Mouse (Mus musculus): ENCODE measurements around the gene Efs. TPM values are rescaled to one million over a fixed set of nuclear protein-coding genes. Genes with fewer than 3 reads are reported as not detected.
A peak's percentile ranks its signal among the peaks of the same experiment; 100 is the strongest.

The Efs gene
- polyA plus RNA-seq, 2 experiments: 58.9 to 117 TPM

DNA sequence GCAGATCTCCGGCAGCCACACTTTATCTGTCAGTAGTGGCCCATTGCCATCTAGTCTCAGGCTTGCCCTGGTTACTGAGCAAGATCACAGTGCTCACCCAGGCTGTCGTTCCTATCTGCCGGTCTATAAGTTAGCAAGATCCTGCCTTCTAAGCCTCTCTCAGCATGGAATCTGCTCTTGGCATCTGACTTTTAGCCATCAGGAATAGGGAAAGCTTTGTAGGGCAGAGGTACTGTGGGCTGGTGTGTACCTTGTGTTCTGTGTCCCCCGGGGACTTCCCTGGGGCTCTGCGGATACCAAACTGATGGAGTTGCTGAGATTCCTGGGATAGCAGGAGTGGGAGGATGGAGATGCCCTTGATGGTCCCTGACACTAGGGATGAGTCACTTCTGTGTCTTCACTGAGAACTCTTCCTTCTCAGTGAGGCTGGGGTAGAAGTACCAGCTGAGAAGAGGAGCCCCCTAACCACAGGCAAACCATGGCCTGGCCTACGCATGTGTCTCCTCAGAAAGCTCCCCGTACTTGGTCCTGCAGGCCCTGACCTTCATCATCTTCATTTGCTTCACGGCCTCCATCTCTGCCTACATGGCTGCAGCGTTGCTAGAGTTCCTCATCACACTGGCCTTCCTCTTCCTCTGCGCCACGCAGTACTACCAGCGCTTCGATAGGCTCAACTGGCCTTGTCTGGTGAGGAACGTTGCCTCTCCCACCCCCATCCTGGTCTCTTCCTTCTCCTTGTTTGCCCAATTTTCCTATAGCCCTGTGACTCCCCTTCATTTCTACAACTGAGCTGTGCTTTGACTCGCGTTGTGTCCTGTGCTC lies 11.6 kb upstream of the Efs start:
- H3K4me3 ChIP-seq (replicated peaks; ENCODE audit: low read length): no peak overlapping the region
- no peak for TF ChIP-seq POLR2A (IDR thresholded peaks at IDR 0.05; ENCODE audit: borderline replicate concordance, extremely low read depth, insufficient read depth, insufficient read length)
- H3K4me1 ChIP-seq (ENCODE audit: control insufficient read depth, insufficient read depth, low read length): peaks cover 20% of the 10 kb centered on the region
- H3K36me3 ChIP-seq (ENCODE audit: control insufficient read depth, insufficient read depth, low read length): no peaks in the 10 kb centered on the region
- H3K9ac ChIP-seq (ENCODE audit: low read depth, low read length, severe bottlenecking): no peak overlapping the region
- ATAC-seq (ENCODE audit: low FRiP score, low read depth) (no peak), DNase-seq (ENCODE audit: low spot score) (no peak)
- WGBS: 87% methylated on average over 16 of the region's 16 CpGs
- no peak overlapping the region for H3K27ac ChIP-seq (replicated peaks; ENCODE audit: low read depth, low read length)
- H3K4me2 ChIP-seq (replicated peaks; ENCODE audit: low read depth, low read length, severe bottlenecking): peak overlapping the region; percentile 22; the same call in 1 of the 2 replicates
- H3K27me3 ChIP-seq (ENCODE audit: control insufficient read depth, insufficient read depth, low read length): no peaks in the 10 kb centered on the region
- no peaks in the 10 kb centered on the region for H3K9me3 ChIP-seq (ENCODE audit: control insufficient read depth, low read length)

DNA sequence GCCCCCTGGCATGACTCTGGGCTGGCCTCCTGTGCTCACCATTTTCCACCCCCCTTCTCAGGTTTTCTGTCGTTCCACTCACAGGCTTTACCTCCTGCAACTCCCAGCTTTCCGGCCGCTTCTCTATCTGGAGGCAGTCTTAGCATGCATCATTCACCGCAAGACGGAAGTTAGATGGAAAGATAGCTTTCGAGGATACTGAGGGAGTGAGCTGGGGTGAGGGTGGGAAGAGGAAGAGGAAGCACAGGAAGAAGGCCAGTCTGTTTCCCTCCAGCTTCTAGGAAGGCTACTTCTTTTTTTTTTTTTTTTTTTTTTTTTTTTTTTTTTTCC lies 10.9 kb upstream of the Efs start:
- Histone ChIP-seq H3K4me3 (replicated peaks; ENCODE audit: low read length) (peak overlapping the region; percentile 10), H3K9me3 (ENCODE audit: control insufficient read depth, low read length) (no peaks in the 10 kb centered on the region), H3K9ac (ENCODE audit: low read depth, low read length, severe bottlenecking) (peak overlapping the region; percentile 43), H3K36me3 (ENCODE audit: control insufficient read depth, insufficient read depth, low read length) (no peaks in the 10 kb centered on the region), H3K27ac (replicated peaks; ENCODE audit: low read depth, low read length) (peak overlapping the region; percentile 77), H3K4me1 (ENCODE audit: control insufficient read depth, insufficient read depth, low read length) (peaks cover 21% of the 10 kb centered on the region), H3K4me2 (replicated peaks; ENCODE audit: low read depth, low read length, severe bottlenecking) (peak overlapping the region; percentile 20), H3K27me3 (ENCODE audit: control insufficient read depth, insufficient read depth, low read length) (no peaks in the 10 kb centered on the region)
- ATAC-seq (ENCODE audit: low FRiP score, low read depth) (no peak), DNase-seq (ENCODE audit: low spot score) (no peak)
- TF ChIP-seq POLR2A (IDR thresholded peaks at IDR 0.05; ENCODE audit: borderline replicate concordance, extremely low read depth, insufficient read depth, insufficient read length): no peak
- 36% methylated on average over 6 of the region's 6 CpGs for WGBS

DNA sequence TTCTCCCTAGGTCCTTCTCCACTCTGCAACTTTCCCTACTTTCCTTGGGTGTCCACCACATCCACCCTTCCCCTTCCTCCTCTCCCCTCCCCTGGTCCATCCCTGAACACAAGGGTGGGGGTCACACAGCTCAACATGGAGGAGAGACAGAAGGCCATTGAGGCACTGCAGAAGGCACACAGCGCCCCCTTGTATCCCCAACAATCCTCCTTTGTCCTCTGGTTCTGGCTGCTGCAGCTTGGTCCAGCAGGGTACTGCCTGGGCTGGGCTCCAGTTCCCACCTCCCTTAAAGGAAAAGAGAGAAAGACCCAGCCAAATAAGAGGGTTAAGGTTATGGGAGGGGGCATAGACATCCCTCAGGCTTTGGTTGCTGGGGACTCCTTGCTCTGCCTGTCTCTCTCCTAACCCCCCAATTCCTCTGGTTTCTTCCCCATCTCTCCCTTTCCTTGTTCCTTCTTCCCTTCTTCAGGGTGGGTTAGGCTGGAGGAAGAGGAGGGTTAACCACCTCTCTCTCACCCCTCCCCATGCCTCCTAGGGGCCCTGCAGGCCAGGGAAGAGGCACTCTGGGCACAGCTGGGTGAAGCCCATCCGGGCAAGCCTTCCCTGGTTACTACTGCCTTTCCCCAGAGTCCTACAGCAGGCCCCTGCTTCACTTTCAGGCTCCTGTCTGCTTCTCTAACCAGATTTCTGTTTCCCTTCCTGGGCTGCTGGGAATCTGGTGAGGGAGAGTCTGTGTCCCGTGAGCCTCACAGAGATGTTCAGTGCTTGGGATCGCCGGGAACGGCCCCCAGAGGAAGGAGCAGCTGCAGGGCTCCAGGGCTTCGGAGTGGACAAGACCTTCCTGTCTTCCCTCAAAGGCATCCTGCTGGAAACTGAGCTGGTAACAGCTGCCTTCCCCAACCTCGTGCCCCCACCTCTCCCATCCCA lies 10.2 kb upstream of the Efs start, which contains the start of gene Cmtm5:
Cmtm5 (plus strand) TSS at position 358 of the 927 bp plus-strand sequence.
- 26% methylated on average over 8 of the region's 8 CpGs for WGBS
- Histone ChIP-seq H3K4me3 (replicated peaks; ENCODE audit: low read length) (peak within 1 kb of the TSS; percentile 10), H3K9ac (ENCODE audit: low read depth, low read length, severe bottlenecking) (peak within 1 kb of the TSS; percentile 43), H3K36me3 (ENCODE audit: control insufficient read depth, insufficient read depth, low read length) (no peaks in the 10 kb centered on the region), H3K4me1 (ENCODE audit: control insufficient read depth, insufficient read depth, low read length) (peaks cover 21% of the 10 kb centered on the region), H3K4me2 (replicated peaks; ENCODE audit: low read depth, low read length, severe bottlenecking) (peak within 1 kb of the TSS; percentile 20), H3K27me3 (ENCODE audit: control insufficient read depth, insufficient read depth, low read length) (no peaks in the 10 kb centered on the region), H3K9me3 (ENCODE audit: control insufficient read depth, low read length) (no peaks in the 10 kb centered on the region), H3K27ac (replicated peaks; ENCODE audit: low read depth, low read length) (peak within 1 kb of the TSS; percentile 77)
- DNase-seq (ENCODE audit: low spot score) (peak; percentile 51), ATAC-seq (ENCODE audit: low FRiP score, low read depth) (peak; percentile 76)
- no peak for TF ChIP-seq POLR2A (IDR thresholded peaks at IDR 0.05; ENCODE audit: borderline replicate concordance, extremely low read depth, insufficient read depth, insufficient read length)

DNA sequence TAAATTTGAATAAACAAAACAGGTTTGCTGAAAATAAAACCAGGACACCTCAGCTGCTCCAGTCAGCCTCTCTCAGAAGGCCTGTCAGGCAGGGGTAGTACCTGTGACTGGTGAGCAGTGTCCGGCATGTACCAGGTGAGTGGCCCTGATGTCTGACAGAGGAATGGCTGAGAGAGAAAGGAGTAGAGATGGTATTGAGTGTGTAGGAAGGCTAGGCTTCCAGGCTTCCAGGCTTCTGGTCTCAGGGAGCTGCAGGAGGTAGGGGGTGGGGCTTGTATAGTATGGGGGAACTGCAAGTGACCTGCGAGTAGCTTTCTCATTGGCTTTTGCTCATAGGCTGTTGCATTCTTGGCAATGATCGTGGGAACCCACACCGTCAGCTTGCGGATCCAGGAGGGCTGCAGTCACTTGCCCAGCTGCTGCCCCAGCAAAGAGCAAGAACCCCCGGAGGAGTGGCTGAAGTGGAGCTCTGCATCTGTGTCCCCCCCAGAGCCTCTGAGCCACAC lies 6.8 kb upstream of the Efs start, which contains the start of gene Il25:
Il25 (plus strand) TSS at position 51 of the 506 bp plus-strand sequence.
- H3K9me3 ChIP-seq (ENCODE audit: control insufficient read depth, low read length): no peaks in the 10 kb centered on the region
- H3K4me1 ChIP-seq (ENCODE audit: control insufficient read depth, insufficient read depth, low read length): peaks cover 28% of the 10 kb centered on the region
- H3K27me3 ChIP-seq (ENCODE audit: control insufficient read depth, insufficient read depth, low read length): no peaks in the 10 kb centered on the region
- no peaks in the 10 kb centered on the region for H3K36me3 ChIP-seq (ENCODE audit: control insufficient read depth, insufficient read depth, low read length)
- ATAC-seq (ENCODE audit: low FRiP score, low read depth) (peak; percentile 60; the same call in 1 of the 2 replicates), DNase-seq (ENCODE audit: low spot score) (peak; percentile 62)
- H3K4me2 ChIP-seq (replicated peaks; ENCODE audit: low read depth, low read length, severe bottlenecking): no peak within 1 kb of the TSS
- no peak within 1 kb of the TSS for H3K4me3 ChIP-seq (replicated peaks; ENCODE audit: low read length)
- H3K9ac ChIP-seq (ENCODE audit: low read depth, low read length, severe bottlenecking): no peak within 1 kb of the TSS
- no peak for TF ChIP-seq POLR2A (IDR thresholded peaks at IDR 0.05; ENCODE audit: borderline replicate concordance, extremely low read depth, insufficient read depth, insufficient read length)
- 21% methylated on average over 5 of the region's 6 CpGs for WGBS
- H3K27ac ChIP-seq (replicated peaks; ENCODE audit: low read depth, low read length): no peak within 1 kb of the TSS

DNA sequence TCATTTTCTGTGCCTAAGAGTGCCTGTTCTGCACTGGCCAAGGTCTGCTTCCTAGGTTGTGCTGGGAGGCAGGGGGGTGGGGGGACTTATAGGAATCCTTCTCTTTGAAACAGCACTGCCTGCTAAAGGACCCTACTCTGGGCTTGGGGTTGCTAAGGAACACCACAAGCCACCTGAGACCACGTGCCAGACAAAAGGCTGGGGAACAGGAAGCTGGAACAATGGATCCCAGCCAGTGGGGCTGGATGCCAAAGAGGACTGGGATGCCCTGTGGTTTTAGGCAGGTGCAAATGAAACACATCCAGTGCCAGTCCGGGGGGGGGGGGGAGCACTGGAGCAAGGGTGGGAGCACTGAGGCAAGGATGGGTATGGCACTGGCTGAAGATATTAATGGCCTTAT lies 4.5 kb upstream of the Efs start:
- Histone ChIP-seq H3K36me3 (ENCODE audit: control insufficient read depth, insufficient read depth, low read length) (no peaks in the 10 kb centered on the region), H3K9ac (ENCODE audit: low read depth, low read length, severe bottlenecking) (no peak overlapping the region), H3K9me3 (ENCODE audit: control insufficient read depth, low read length) (no peaks in the 10 kb centered on the region), H3K27ac (replicated peaks; ENCODE audit: low read depth, low read length) (no peak overlapping the region), H3K4me2 (replicated peaks; ENCODE audit: low read depth, low read length, severe bottlenecking) (no peak overlapping the region), H3K4me3 (replicated peaks; ENCODE audit: low read length) (no peak overlapping the region), H3K27me3 (ENCODE audit: control insufficient read depth, insufficient read depth, low read length) (no peaks in the 10 kb centered on the region), H3K4me1 (ENCODE audit: control insufficient read depth, insufficient read depth, low read length) (peaks cover 23% of the 10 kb centered on the region)
- no peak for DNase-seq (ENCODE audit: low spot score)
- 31% methylated on average over 2 of the region's 2 CpGs for WGBS
- no peak for TF ChIP-seq POLR2A (IDR thresholded peaks at IDR 0.05; ENCODE audit: borderline replicate concordance, extremely low read depth, insufficient read depth, insufficient read length)
- ATAC-seq (ENCODE audit: low FRiP score, low read depth): no peak
